In the genomic region with DNA sequence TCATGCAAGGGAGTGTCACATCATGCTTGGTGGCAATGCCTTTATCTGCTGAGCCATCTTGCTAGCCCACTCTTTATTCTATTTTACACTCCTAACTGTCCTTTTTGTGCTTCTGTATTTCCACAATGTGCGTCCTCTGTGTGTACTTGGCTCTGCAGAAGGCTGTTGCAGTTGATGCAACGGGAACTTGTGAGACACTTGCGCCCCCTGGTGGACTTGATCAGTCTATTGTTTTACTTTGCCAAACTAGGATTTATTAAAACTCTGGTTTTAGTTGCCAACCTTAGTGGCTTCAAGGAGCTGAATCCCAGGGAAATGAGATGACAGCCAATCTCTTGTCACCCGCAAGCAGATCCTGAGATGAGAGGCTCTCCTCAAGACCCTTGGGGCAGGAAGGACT, we compare ENCODE assay signal across 10 mouse cellular contexts. TPM values are rescaled to one million over a fixed set of nuclear protein-coding genes. Genes with fewer than 3 reads are reported as not detected.
DNase-seq lines count a peak whose midpoint lies in the region; ATAC-seq and TF ChIP-seq lines count a peak whose summit lies in the region.
"Had no signal": no experiment of that assay in that cellular context is flagged by ENCODE, and none has a peak within 500 bp of the region (broad histone marks: within the 10 kb centered on the region; RNA-seq: fewer than 3 reads in every experiment).

No protein-coding gene starts in this region.

- intact Hi-C loops in heart, postnatal 10 days (cut with DNase I), result loop anchor here (1.0 kb wide), 1 partner anchor 29 kb away; no protein-coding TSS in a partner anchor
- intact Hi-C loops in left cerebral cortex, postnatal 36 days (cut with DNase I), result loop anchor here (1.0 to 5.0 kb wide), 2 partner anchors 29 to 49 kb away; a partner anchor contains a TSS

- no peak overlapping the region for H3K9ac ChIP-seq in hindbrain, embryonic 11.5 days (ENCODE audit: low read depth, low read length)
- H3K9ac ChIP-seq in hindbrain, embryonic 12.5 days, result no peak overlapping the region
- H3K9ac ChIP-seq in neural tube, embryonic 11.5 days (ENCODE audit: low read length), result no peak overlapping the region
- H3K9ac ChIP-seq: embryonic facial prominence, embryonic 15.5 days; neural tube, embryonic 13.5 days had no signal

- H3K27me3 ChIP-seq in hindbrain, embryonic 11.5 days (ENCODE audit: control insufficient read depth, insufficient read depth, low read length), result no peaks in the 10 kb centered on the region
- no peaks in the 10 kb centered on the region; the same call in 1 of the 2 replicates for H3K27me3 ChIP-seq in hindbrain, embryonic 12.5 days
- H3K27me3 ChIP-seq in neural tube, embryonic 11.5 days (ENCODE audit: control insufficient read depth, insufficient read depth, low read length), result no peaks in the 10 kb centered on the region
- H3K27me3 ChIP-seq in testis, adult 2 months (ENCODE audit: control insufficient read depth, insufficient read depth, low read length), result no peaks in the 10 kb centered on the region
- H3K27me3 ChIP-seq: embryonic facial prominence, embryonic 15.5 days; neural tube, embryonic 13.5 days had no signal

- no peak overlapping the region for H3K4me2 ChIP-seq in hindbrain, embryonic 11.5 days (replicated peaks; ENCODE audit: low read depth, low read length)
- H3K4me2 ChIP-seq in hindbrain, embryonic 12.5 days (replicated peaks), result no peak overlapping the region
- H3K4me2 ChIP-seq in neural tube, embryonic 11.5 days (ENCODE audit: low read depth), result no peak overlapping the region
- H3K4me2 ChIP-seq: embryonic facial prominence, embryonic 15.5 days; neural tube, embryonic 13.5 days had no signal

- no peak for TF ChIP-seq POLR2A in testis, adult 2 months (IDR thresholded peaks at IDR 0.05; ENCODE audit: control insufficient read depth, low read depth, low read length)

- H3K4me3 ChIP-seq in hindbrain, embryonic 11.5 days (ENCODE audit: low read depth, low read length), result no peak overlapping the region
- H3K4me3 ChIP-seq in hindbrain, embryonic 12.5 days, result no peak overlapping the region
- H3K4me3 ChIP-seq in neural tube, embryonic 11.5 days (ENCODE audit: low read depth, low read length), result no peak overlapping the region
- no peak overlapping the region for H3K4me3 ChIP-seq in testis, adult 2 months (ENCODE audit: control insufficient read depth, low read depth, low read length)
- H3K4me3 ChIP-seq: embryonic facial prominence, embryonic 15.5 days; neural tube, embryonic 13.5 days had no signal

- DNase-seq in hindbrain, embryonic 11.5 days (ENCODE audit: low spot score), result peak; percentile 90
- peak; percentile 92 for DNase-seq in ZHBTc4 (ENCODE audit: low read depth, low spot score)
- peak; percentile 78 to 90 for DNase-seq in heart, postnatal 10 days
- peak; percentile 46 to 50 for DNase-seq in left cerebral cortex, postnatal 36 days (ENCODE audit: low spot score in 2 of 2)
- peak; percentile 81 for DNase-seq in neural tube, embryonic 11.5 days (ENCODE audit: low spot score)

- ATAC-seq in hindbrain, embryonic 11.5 days (ENCODE audit: low FRiP score), result no peak
- no peak for ATAC-seq in hindbrain, embryonic 12.5 days (ENCODE audit: low FRiP score)
- ATAC-seq in common myeloid progenitor, adult 5-6 weeks (replicated peaks; ENCODE audit: low read depth, poor library complexity, severe bottlenecking), result peak; percentile 69
- ATAC-seq in neural tube, embryonic 11.5 days (ENCODE audit: insufficient read depth, low FRiP score, low TSS enrichment), result no peak

- 20% methylated on average over 4 of the region's 4 CpGs for WGBS in hindbrain, embryonic 11.5 days
- 16% methylated on average over 4 of the region's 4 CpGs for WGBS in hindbrain, embryonic 12.5 days
- 17% methylated on average over 4 of the region's 4 CpGs for WGBS in neural tube, embryonic 11.5 days

- no peaks in the 10 kb centered on the region for H3K36me3 ChIP-seq in hindbrain, embryonic 11.5 days (ENCODE audit: control insufficient read depth, insufficient read depth, low read length)
- no peaks in the 10 kb centered on the region for H3K36me3 ChIP-seq in hindbrain, embryonic 12.5 days
- H3K36me3 ChIP-seq in neural tube, embryonic 11.5 days (ENCODE audit: control insufficient read depth, insufficient read depth, low read length), result no peaks in the 10 kb centered on the region
- no peaks in the 10 kb centered on the region for H3K36me3 ChIP-seq in testis, adult 2 months (ENCODE audit: control insufficient read depth, insufficient read depth, low read length)
- H3K36me3 ChIP-seq: embryonic facial prominence, embryonic 15.5 days; neural tube, embryonic 13.5 days had no signal

- H3K4me1 ChIP-seq in hindbrain, embryonic 11.5 days (replicated peaks; ENCODE audit: control insufficient read depth, insufficient read depth, low read length), result no peaks in the 10 kb centered on the region
- H3K4me1 ChIP-seq in hindbrain, embryonic 12.5 days, result no peaks in the 10 kb centered on the region
- H3K4me1 ChIP-seq in neural tube, embryonic 11.5 days (ENCODE audit: control insufficient read depth, insufficient read depth, low read length), result no peaks in the 10 kb centered on the region
- H3K4me1 ChIP-seq in testis, adult 2 months (ENCODE audit: control insufficient read depth, insufficient read depth, low read length), result peaks cover 11% of the 10 kb centered on the region

- TF ChIP-seq CTCF in testis, adult 2 months (IDR thresholded peaks at IDR 0.05; ENCODE audit: control insufficient read depth, insufficient read depth, insufficient replicate concordance, low read depth, low read length), result peak; percentile 59; the same call in 1 of the 2 replicates

- H3K27ac ChIP-seq in hindbrain, embryonic 11.5 days (ENCODE audit: low read depth, low read length), result no peak overlapping the region
- H3K27ac ChIP-seq in hindbrain, embryonic 12.5 days, result no peak overlapping the region
- H3K27ac ChIP-seq in neural tube, embryonic 11.5 days (ENCODE audit: low read depth, low read length), result no peak overlapping the region
- H3K27ac ChIP-seq in testis, adult 2 months (ENCODE audit: control insufficient read depth, insufficient read depth, low read depth, low read length), result no peak overlapping the region
- H3K27ac ChIP-seq: embryonic facial prominence, embryonic 15.5 days; neural tube, embryonic 13.5 days had no signal

- no peaks in the 10 kb centered on the region for H3K9me3 ChIP-seq in hindbrain, embryonic 11.5 days (ENCODE audit: control insufficient read depth, low read length)
- no peaks in the 10 kb centered on the region for H3K9me3 ChIP-seq in hindbrain, embryonic 12.5 days (replicated peaks)
- no peaks in the 10 kb centered on the region for H3K9me3 ChIP-seq in neural tube, embryonic 11.5 days (ENCODE audit: control insufficient read depth, low read length)
- H3K9me3 ChIP-seq: embryonic facial prominence, embryonic 15.5 days; neural tube, embryonic 13.5 days had no signal

RNA-seq across cellular contexts. Expression of a gene that starts 2.0 kb away (rescaled TPM):
- polyA plus RNA-seq in hindbrain, embryonic 11.5 days (2014; fragmentation: Nextera tagmentation; extraction: Ambion mirVana), result 1.1 and 2.9 TPM in 2 replicates
- 1.5 and 8.3 TPM in 2 replicates for polyA plus RNA-seq in hindbrain, embryonic 12.5 days (2016; fragmentation: Nextera tagmentation; extraction: Ambion mirVana)
- 0.69 and 8.6 TPM in 2 replicates for total RNA-seq in common myeloid progenitor, adult 5-6 weeks (2017)
- total RNA-seq in heart, postnatal 10 days (2021), result 10 to 100 TPM; 87.3 to 90.7 TPM
- 10 to 100 TPM; 33.9 to 45.2 TPM for total RNA-seq in left cerebral cortex, postnatal 36 days (2021)
- 0.68 and 1.2 TPM in 2 replicates for polyA plus RNA-seq in neural tube, embryonic 11.5 days (2014; fragmentation: Nextera tagmentation; extraction: Ambion mirVana)
- 1.5 TPM in 2 replicates for polyA plus RNA-seq in testis, adult 2 months (2012; rRNA removed)

RNA-seq across cellular contexts. Expression of a gene that starts 10.1 kb away (rescaled TPM):
- polyA plus RNA-seq in hindbrain, embryonic 11.5 days (2014; fragmentation: Nextera tagmentation; extraction: Ambion mirVana), result 343 and 348 TPM in 2 replicates
- polyA plus RNA-seq in hindbrain, embryonic 12.5 days (2016; fragmentation: Nextera tagmentation; extraction: Ambion mirVana), result 357 and 360 TPM in 2 replicates
- 82.5 and 95.6 TPM in 2 replicates for total RNA-seq in common myeloid progenitor, adult 5-6 weeks (2017)
- total RNA-seq in heart, postnatal 10 days (2021), result 100 to 1,000 TPM; 270 to 278 TPM
- 100 to 1,000 TPM; 301 to 332 TPM for total RNA-seq in left cerebral cortex, postnatal 36 days (2021)
- polyA plus RNA-seq in neural tube, embryonic 11.5 days (2014; fragmentation: Nextera tagmentation; extraction: Ambion mirVana), result 361 TPM in 2 replicates
- 88.6 and 94.9 TPM in 2 replicates for polyA plus RNA-seq in testis, adult 2 months (2012; rRNA removed)

RNA-seq across cellular contexts. Expression of a gene that starts 11.5 kb away (rescaled TPM):
- not detected in 2 replicates for polyA plus RNA-seq in hindbrain, embryonic 11.5 days (2014; fragmentation: Nextera tagmentation; extraction: Ambion mirVana)
- not detected in 2 replicates for polyA plus RNA-seq in hindbrain, embryonic 12.5 days (2016; fragmentation: Nextera tagmentation; extraction: Ambion mirVana)
- total RNA-seq in common myeloid progenitor, adult 5-6 weeks (2017), result 8.7 and 10.7 TPM in 2 replicates
- total RNA-seq in heart, postnatal 10 days (2021), result not detected
- not detected for total RNA-seq in left cerebral cortex, postnatal 36 days (2021)
- polyA plus RNA-seq in neural tube, embryonic 11.5 days (2014; fragmentation: Nextera tagmentation; extraction: Ambion mirVana), result not detected in 2 replicates
- polyA plus RNA-seq in testis, adult 2 months (2012; rRNA removed), result not detected in 2 replicates
- polyA plus RNA-seq: neural tube, embryonic 13.5 days had no signal

RNA-seq across cellular contexts. Expression of a gene that starts 33.5 kb away (rescaled TPM):
- not detected in 2 replicates for polyA plus RNA-seq in hindbrain, embryonic 11.5 days (2014; fragmentation: Nextera tagmentation; extraction: Ambion mirVana)
- not detected in 2 replicates for polyA plus RNA-seq in hindbrain, embryonic 12.5 days (2016; fragmentation: Nextera tagmentation; extraction: Ambion mirVana)
- total RNA-seq in common myeloid progenitor, adult 5-6 weeks (2017), result not detected in 2 replicates
- not detected for total RNA-seq in heart, postnatal 10 days (2021)
- total RNA-seq in left cerebral cortex, postnatal 36 days (2021), result not detected
- polyA plus RNA-seq in neural tube, embryonic 11.5 days (2014; fragmentation: Nextera tagmentation; extraction: Ambion mirVana), result not detected in 2 replicates
- not detected in 2 replicates for polyA plus RNA-seq in testis, adult 2 months (2012; rRNA removed)
- polyA plus RNA-seq: embryonic facial prominence, embryonic 15.5 days; neural tube, embryonic 13.5 days had no signal

RNA-seq across cellular contexts. Expression of a gene that starts 35.3 kb away (rescaled TPM):
- 188 and 201 TPM in 2 replicates for polyA plus RNA-seq in hindbrain, embryonic 11.5 days (2014; fragmentation: Nextera tagmentation; extraction: Ambion mirVana)
- polyA plus RNA-seq in hindbrain, embryonic 12.5 days (2016; fragmentation: Nextera tagmentation; extraction: Ambion mirVana), result 187 and 188 TPM in 2 replicates
- total RNA-seq in common myeloid progenitor, adult 5-6 weeks (2017), result 199 and 200 TPM in 2 replicates
- total RNA-seq in heart, postnatal 10 days (2021), result 100 to 1,000 TPM; 960 to 987 TPM
- 100 to 1,000 TPM; 226 to 259 TPM for total RNA-seq in left cerebral cortex, postnatal 36 days (2021)
- polyA plus RNA-seq in neural tube, embryonic 11.5 days (2014; fragmentation: Nextera tagmentation; extraction: Ambion mirVana), result 207 and 208 TPM in 2 replicates
- polyA plus RNA-seq in testis, adult 2 months (2012; rRNA removed), result 145 and 173 TPM in 2 replicates
